Mouse (Mus musculus): ENCODE results near the gene Enpp1.

GRCm38 (mm10) chr10:24642796-24643580, 69.0 kb downstream of the Enpp1 start:
- TF ChIP-seq CTCF (IDR thresholded peaks at IDR 0.05; ENCODE audit: borderline replicate concordance, insufficient read depth, low read length) = no peak
- TF ChIP-seq POLR2A (IDR thresholded peaks at IDR 0.05; ENCODE audit: low read depth, low read length) = no peak

Measured in embryonic fibroblast, embryonic 13.5 days (primary cell).